Mouse (Mus musculus) hindbrain, embryonic 16.5 days (tissue): ENCODE data around the gene Olfr247. TPM values are rescaled to one million over a fixed set of nuclear protein-coding genes. Genes with fewer than 3 reads are reported as not detected.

Source experiments
- polyA plus RNA-seq: library from polyadenylated mRNA; unstranded; fragments of >200 nt; fragmentation: Nextera tagmentation; extraction: Ambion mirVana; gene quantifications from 2 replicates; pipeline ENCODE4 v1.2.1, GENCODE M21; 2015

Olfr247 gene
- polyA plus RNA-seq, 1 experiment from 2014 or later = not detected

Other genes starting within 250 kb of the Olfr247 start
- gene Olfr805, start 246.8 kb downstream of the Olfr247 start, polyA plus RNA-seq = not detected in 2 replicates
- not detected in 2 replicates for gene Olfr806, start 234.2 kb downstream of the Olfr247 start, polyA plus RNA-seq
- gene Olfr807, start 218.3 kb downstream of the Olfr247 start, polyA plus RNA-seq = not detected in 2 replicates
- not detected in 2 replicates for gene Olfr808, start 210.7 kb downstream of the Olfr247 start, polyA plus RNA-seq
- not detected in 2 replicates for gene Olfr809, start 201.5 kb downstream of the Olfr247 start, polyA plus RNA-seq
- gene Olfr810, start 181.2 kb downstream of the Olfr247 start, polyA plus RNA-seq = not detected in 2 replicates
- gene Olfr811, start 171.7 kb downstream of the Olfr247 start, polyA plus RNA-seq = not detected in 2 replicates
- not detected in 2 replicates for gene Olfr812, start 130.0 kb downstream of the Olfr247 start, polyA plus RNA-seq
- not detected in 2 replicates for gene Olfr813, start 120.8 kb downstream of the Olfr247 start, polyA plus RNA-seq
- gene Olfr814, start 96.3 kb downstream of the Olfr247 start, polyA plus RNA-seq = not detected in 2 replicates
- gene Olfr815, start 70.3 kb downstream of the Olfr247 start, polyA plus RNA-seq = not detected in 2 replicates
- gene Olfr816, start 60.5 kb downstream of the Olfr247 start, polyA plus RNA-seq = not detected in 2 replicates
- not detected in 2 replicates for gene Olfr818, start 27.0 kb downstream of the Olfr247 start, polyA plus RNA-seq
- gene Olfr819, start 8.9 kb downstream of the Olfr247 start, polyA plus RNA-seq = not detected in 2 replicates
- not detected in 2 replicates for gene Gm10310, start 8.9 kb upstream of the Olfr247 start, polyA plus RNA-seq
- gene Olfr820, start 36.5 kb upstream of the Olfr247 start, polyA plus RNA-seq = not detected in 2 replicates
- not detected in 2 replicates for gene Olfr821, start 54.2 kb upstream of the Olfr247 start, polyA plus RNA-seq
- gene Olfr822, start 95.1 kb upstream of the Olfr247 start, polyA plus RNA-seq = not detected in 2 replicates
- not detected in 2 replicates for gene Olfr823, start 139.2 kb upstream of the Olfr247 start, polyA plus RNA-seq
- not detected in 2 replicates for gene Olfr824, start 153.9 kb upstream of the Olfr247 start, polyA plus RNA-seq
- not detected in 2 replicates for gene Olfr825, start 190.6 kb upstream of the Olfr247 start, polyA plus RNA-seq
- not detected in 2 replicates for gene Olfr826, start 208.0 kb upstream of the Olfr247 start, polyA plus RNA-seq
- gene Olfr827, start 238.3 kb upstream of the Olfr247 start, polyA plus RNA-seq = not detected in 2 replicates